Mouse (Mus musculus) liver, adult 2 months (tissue): ENCODE results near the gene Mgmt. TPM values are rescaled to one million over a fixed set of nuclear protein-coding genes. Genes with fewer than 3 reads are reported as not detected.

Experiments used
- DNase-seq: peaks from one replicate; pipeline ENCODE4 v3.0.0-alpha.2; 2011; ENCODE audit warnings: low read depth, low spot score; ENCODE audit errors: extremely low read depth
- H3K27ac ChIP-seq: fragments of 200-500 bp; replicated peaks from 2 replicates; pipeline ENCODE4 v1.5.1; 2012; ENCODE audit warnings: low read depth, mild to moderate bottlenecking, control low read depth, inconsistent platforms, low read length; ENCODE audit not compliant: insufficient read depth
- H3K27me3 ChIP-seq: fragments of 200-500 bp; 2 replicates; pipeline ENCODE4 v1.6.1; 2012; ENCODE audit warnings: mild to moderate bottlenecking, moderate library complexity, low read length, inconsistent platforms; ENCODE audit not compliant: control insufficient read depth, insufficient read depth
- H3K36me3 ChIP-seq: fragments of 200-500 bp; 2 replicates; pipeline ENCODE4 v1.6.1; 2012; ENCODE audit warnings: low read length, inconsistent platforms; ENCODE audit not compliant: control insufficient read depth, insufficient read depth
- H3K4me1 ChIP-seq: fragments of 200-500 bp; 2 replicates; pipeline ENCODE4 v1.6.1; 2011; ENCODE audit warnings: low read length; ENCODE audit not compliant: control insufficient read depth, insufficient read depth
- H3K4me3 ChIP-seq: fragments of 200-500 bp; 2 replicates; pipeline ENCODE4 v1.5.1; 2011; ENCODE audit warnings: low read depth, mild to moderate bottlenecking, control low read depth, low read length, moderate library complexity; ENCODE audit not compliant: insufficient read depth
- H3K79me2 ChIP-seq: fragments of 200-500 bp; 2 replicates; pipeline ENCODE4 v1.6.1; 2012; ENCODE audit warnings: inconsistent platforms, mild to moderate bottlenecking, low read length, moderate library complexity; ENCODE audit not compliant: control insufficient read depth, insufficient read depth
- H3K9ac ChIP-seq: fragments of 200-500 bp; 2 replicates; pipeline ENCODE4 v1.6.1; 2012; ENCODE audit warnings: low read depth, mild to moderate bottlenecking, control low read depth, inconsistent platforms, low read length
- CTCF ChIP-seq: fragments of 200-500 bp; IDR thresholded peaks from 2 replicates; pipeline ENCODE4 v1.5.1; 2011; ENCODE audit warnings: low read depth, low read length, control low read depth
- POLR2A ChIP-seq: fragments of 200-500 bp; IDR thresholded peaks from 2 replicates; pipeline ENCODE4 v1.6.1; 2011; ENCODE audit warnings: low read length, control low read depth; ENCODE audit not compliant: insufficient read depth; ENCODE audit errors: extremely low read depth
- WGBS: fragments of 180-500 bp; shearing (Covaris S2); methylation state at CpG from one replicate; pipeline ENCODE4 v1.1.7; 2018; 5-methylcytosine and 5-hydroxymethylcytosine counted together
- polyA plus RNA-seq: library from polyadenylated mRNA; depleted of rRNA; stranded (reverse); fragments of >200 nt; gene quantifications from 2 replicates; pipeline ENCODE4 v1.2.3, GENCODE M21; 2012
- total RNA-seq: library from RNA; depleted of rRNA; stranded (reverse); fragments of >200 nt; gene quantifications from 2 replicates; pipeline ENCODE4 v1.2.3, GENCODE M21; 2014

Gene Mgmt
- total and polyA plus RNA-seq, 2 experiments: 10.9 to 12.8 TPM

GRCm38 (mm10) chr7:137002431-137002830 lies 108.0 kb downstream of the Mgmt start:
- Histone ChIP-seq H3K36me3 (no peaks in the 10 kb centered on the region), H3K4me1 (no peaks in the 10 kb centered on the region), H3K9ac (no peak overlapping the region), H3K4me3 (no peak overlapping the region), H3K27ac (no peak overlapping the region), H3K79me2 (no peaks in the 10 kb centered on the region), H3K27me3 (no peaks in the 10 kb centered on the region)
- DNase-seq: no peak
- TF ChIP-seq CTCF (no peak), POLR2A (no peak)
- WGBS: 85% methylated on average over 3 of the region's 3 CpGs

- Histone ChIP-seq H3K27ac (no peak overlapping the region), H3K9ac (no peak overlapping the region), H3K4me3 (no peak overlapping the region), H3K4me1 (no peaks in the 10 kb centered on the region), H3K36me3 (no peaks in the 10 kb centered on the region), H3K79me2 (no peaks in the 10 kb centered on the region), H3K27me3 (no peaks in the 10 kb centered on the region)
- WGBS: 82% methylated on average over 11 of the region's 11 CpGs
- TF ChIP-seq POLR2A (no peak), CTCF (no peak)
- no peak for DNase-seq
Observed at GRCm38 (mm10) chr7:137005293-137005692, 110.9 kb downstream of the Mgmt start.

- Histone ChIP-seq H3K79me2 (no peaks in the 10 kb centered on the region), H3K27me3 (no peaks in the 10 kb centered on the region), H3K4me1 (no peaks in the 10 kb centered on the region), H3K4me3 (no peak overlapping the region), H3K9ac (no peak overlapping the region), H3K36me3 (no peaks in the 10 kb centered on the region), H3K27ac (no peak overlapping the region)
- WGBS: 92% methylated on average over 6 of the region's 6 CpGs
- TF ChIP-seq POLR2A (no peak), CTCF (no peak)
- DNase-seq: no peak
Observed at GRCm38 (mm10) chr7:137008321-137008720, 113.9 kb downstream of the Mgmt start.

GRCm38 (mm10) chr7:137009732-137010275 lies 115.4 kb downstream of the Mgmt start:
- no peak for DNase-seq
- no peak for TF ChIP-seq POLR2A
- no peak for TF ChIP-seq CTCF
- Histone ChIP-seq H3K9ac (no peak overlapping the region), H3K79me2 (no peaks in the 10 kb centered on the region), H3K4me1 (no peaks in the 10 kb centered on the region), H3K27ac (no peak overlapping the region), H3K4me3 (no peak overlapping the region), H3K27me3 (no peaks in the 10 kb centered on the region), H3K36me3 (no peaks in the 10 kb centered on the region)
- 95% methylated on average over 19 of the region's 19 CpGs for WGBS

- 90% methylated on average over 2 of the region's 2 CpGs for WGBS
- no peak for TF ChIP-seq CTCF
- no peak for TF ChIP-seq POLR2A
Observed at GRCm38 (mm10) chr7:137010451-137010850, 116.0 kb downstream of the Mgmt start.

GRCm38 (mm10) chr7:137012687-137013086 lies 118.3 kb downstream of the Mgmt start:
- Histone ChIP-seq H3K4me3 (no peak overlapping the region), H3K4me1 (no peaks in the 10 kb centered on the region), H3K79me2 (no peaks in the 10 kb centered on the region), H3K36me3 (no peaks in the 10 kb centered on the region), H3K27me3 (no peaks in the 10 kb centered on the region), H3K9ac (no peak overlapping the region), H3K27ac (no peak overlapping the region)
- WGBS: 83% methylated on average over 8 of the region's 8 CpGs
- TF ChIP-seq CTCF (no peak), POLR2A (no peak)
- DNase-seq: no peak

More at GRCm38 (mm10) chr7:137010451-137010850, 116.0 kb downstream of the Mgmt start:
- Histone ChIP-seq H3K4me3 (no peak overlapping the region), H3K27ac (no peak overlapping the region), H3K27me3 (no peaks in the 10 kb centered on the region), H3K4me1 (no peaks in the 10 kb centered on the region), H3K36me3 (no peaks in the 10 kb centered on the region), H3K9ac (no peak overlapping the region), H3K79me2 (no peaks in the 10 kb centered on the region)
- DNase-seq: no peak
